34 mouse cellular contexts compared by ENCODE assay signal in the genomic region with DNA sequence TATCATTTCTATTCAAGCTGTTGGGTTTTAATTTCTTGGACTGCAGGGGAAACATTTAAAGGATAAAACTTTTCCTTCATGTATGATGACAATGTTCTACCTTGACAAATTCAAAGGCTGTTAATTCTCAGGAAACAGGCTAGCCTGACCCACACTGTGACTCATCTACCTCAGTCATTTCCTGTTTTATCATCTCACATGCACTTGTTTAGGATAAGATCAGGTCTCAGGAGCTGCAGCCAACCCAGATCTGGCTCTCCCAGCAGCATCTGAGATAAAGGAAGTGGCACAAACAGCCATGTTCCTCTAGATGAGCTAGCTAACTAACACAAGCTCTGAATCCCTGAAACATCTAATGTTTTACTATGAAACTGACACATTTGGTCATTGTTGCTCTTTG.
"Had no signal": no experiment of that assay in that cellular context is flagged by ENCODE, and none has a peak within 500 bp of the region (broad histone marks: within the 10 kb centered on the region; RNA-seq: fewer than 3 reads in every experiment).

No protein-coding gene starts in this region.

- H3K9ac ChIP-seq: heart, embryonic 12.5 days; heart, embryonic 13.5 days; heart, embryonic 15.5 days; hindbrain, embryonic 12.5 days; hindbrain, embryonic 13.5 days; hindbrain, embryonic 14.5 days; hindbrain, embryonic 15.5 days; intestine, embryonic 15.5 days; kidney, embryonic 15.5 days had no signal

- H3K27me3 ChIP-seq: heart, embryonic 12.5 days; heart, embryonic 13.5 days; heart, embryonic 15.5 days; hindbrain, embryonic 12.5 days; hindbrain, embryonic 13.5 days; hindbrain, embryonic 15.5 days; intestine, embryonic 15.5 days; kidney, embryonic 15.5 days had no signal

- H3K4me3 ChIP-seq: heart, embryonic 12.5 days; heart, embryonic 13.5 days; heart, embryonic 15.5 days; hindbrain, embryonic 10.5 days; hindbrain, embryonic 12.5 days; hindbrain, embryonic 13.5 days; hindbrain, embryonic 15.5 days; intestine, embryonic 15.5 days; kidney, embryonic 15.5 days; layer of hippocampus, adult 2 months; left cerebral cortex, adult 2 months had no signal

- DNase-seq: heart, postnatal 10 days; heart, postnatal 14 days; heart, postnatal 36 days; heart, postnatal 4 days; kidney, adult 11 months; kidney, adult 18-20 months; kidney, adult 2 months; kidney, adult 8-10 months; kidney, adult 9 months; kidney, postnatal 10 days; kidney, postnatal 14 days; kidney, postnatal 25 days; kidney, postnatal 36 days; kidney, postnatal 4 days; layer of hippocampus, adult 9-11 months; layer of hippocampus, postnatal 36 days had no signal

- H3K4me1 ChIP-seq: heart, embryonic 12.5 days; heart, embryonic 13.5 days; heart, embryonic 15.5 days; hindbrain, embryonic 10.5 days; hindbrain, embryonic 12.5 days; hindbrain, embryonic 13.5 days; hindbrain, embryonic 15.5 days; intestine, embryonic 15.5 days; kidney, embryonic 15.5 days had no signal

- H3K27ac ChIP-seq: heart, embryonic 13.5 days; heart, embryonic 15.5 days; hindbrain, embryonic 10.5 days; hindbrain, embryonic 12.5 days; hindbrain, embryonic 13.5 days; hindbrain, embryonic 14.5 days; hindbrain, embryonic 15.5 days; hindbrain, postnatal 0 days; intestine, embryonic 15.5 days; kidney, embryonic 15.5 days; kidney, postnatal 0 days; layer of hippocampus, adult 2 months; left cerebral cortex, adult 2 months had no signal

- ATAC-seq: hindbrain, embryonic 16.5 days; hindbrain, postnatal 0 days; inflammation-experienced regulatory T-cells, adult 6 months; intestine, embryonic 15.5 days; intestine, embryonic 16.5 days; intestine, postnatal 0 days had no signal

- H3K36me3 ChIP-seq: heart, embryonic 12.5 days; heart, embryonic 13.5 days; heart, embryonic 15.5 days; hindbrain, embryonic 10.5 days; hindbrain, embryonic 12.5 days; hindbrain, embryonic 13.5 days; hindbrain, embryonic 15.5 days; intestine, embryonic 15.5 days; kidney, embryonic 15.5 days had no signal

- H3K9me3 ChIP-seq: heart, embryonic 12.5 days; heart, embryonic 13.5 days; heart, embryonic 15.5 days; hindbrain, embryonic 10.5 days; hindbrain, embryonic 12.5 days; hindbrain, embryonic 13.5 days; hindbrain, embryonic 15.5 days; intestine, embryonic 15.5 days; kidney, embryonic 15.5 days had no signal
